Mouse (Mus musculus): ENCODE measurements at regions not wholly inside any gene's neighbourhood (a gene's known extent, or its start where the extent isn't known, plus 50 kb on each side); places are given as distances from the start of the nearest gene placed in this dataset.

GRCm38 (mm10) chr1:23462411-23462810 lies 64.8 kb upstream of the Ogfrl1 start:
- peak; percentile 25 to 43 for DNase-seq

GRCm38 (mm10) chr1:23464081-23464480 lies 66.5 kb upstream of the Ogfrl1 start:
- DNase-seq: peak; percentile 26 to 29

GRCm38 (mm10) chr1:23466340-23466739 lies 68.8 kb upstream of the Ogfrl1 start:
- DNase-seq: no peak

GRCm38 (mm10) chr1:23467405-23467804 lies 69.8 kb upstream of the Ogfrl1 start:
- DNase-seq: no peak

DNA sequence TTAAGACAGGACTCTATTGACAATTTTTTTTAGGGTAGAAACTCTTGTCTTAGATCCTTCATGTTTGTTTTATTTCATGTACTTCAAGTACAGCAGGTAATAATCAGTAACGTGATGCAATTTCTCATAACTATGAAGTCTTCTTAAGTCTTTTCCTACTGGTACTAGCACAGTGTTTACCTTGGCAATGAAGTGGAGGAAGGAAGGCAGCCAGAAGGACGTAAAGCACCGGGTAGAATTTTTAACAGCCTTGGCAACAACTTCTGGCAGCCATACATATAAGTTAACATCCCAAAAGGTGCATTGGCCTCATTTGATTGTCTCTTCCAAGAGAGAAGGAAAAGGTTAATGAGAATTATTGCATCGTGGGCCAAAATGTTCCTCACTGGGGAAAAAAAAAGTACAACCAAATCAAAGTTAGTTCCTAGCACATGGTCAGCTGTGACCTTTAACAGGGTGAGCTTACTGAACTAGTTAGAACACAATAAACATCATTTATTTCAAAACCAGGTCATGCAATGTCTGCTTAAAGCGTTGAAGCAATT lies 83.3 kb upstream of the Ogfrl1 start:
- DNase-seq: no peak

GRCm38 (mm10) chr1:23484566-23484965 lies 87.0 kb upstream of the Ogfrl1 start:
- no peak for DNase-seq

- no peak for DNase-seq
Observed at GRCm38 (mm10) chr1:23485150-23485775, 87.7 kb upstream of the Ogfrl1 start.

DNA sequence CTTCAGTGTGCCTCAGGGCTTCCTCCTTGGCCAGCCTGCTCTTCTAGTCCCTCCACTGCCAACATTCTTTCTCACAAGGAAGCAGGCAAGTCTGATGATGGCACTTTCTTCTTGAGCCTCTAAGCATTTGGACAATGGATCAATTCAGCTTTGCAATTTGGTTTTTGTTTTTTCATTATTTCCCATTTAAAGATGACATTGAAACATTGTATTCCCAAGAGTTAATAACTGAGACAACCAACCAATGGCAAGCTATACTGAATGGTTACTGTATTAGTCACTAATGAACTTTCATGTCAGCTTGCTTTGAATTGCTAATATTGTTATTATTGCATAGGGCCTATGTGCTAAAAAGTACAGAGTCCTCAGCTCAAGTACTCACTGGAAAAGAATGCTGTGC lies 89.5 kb upstream of the Ogfrl1 start:
- no peak for DNase-seq

DNA sequence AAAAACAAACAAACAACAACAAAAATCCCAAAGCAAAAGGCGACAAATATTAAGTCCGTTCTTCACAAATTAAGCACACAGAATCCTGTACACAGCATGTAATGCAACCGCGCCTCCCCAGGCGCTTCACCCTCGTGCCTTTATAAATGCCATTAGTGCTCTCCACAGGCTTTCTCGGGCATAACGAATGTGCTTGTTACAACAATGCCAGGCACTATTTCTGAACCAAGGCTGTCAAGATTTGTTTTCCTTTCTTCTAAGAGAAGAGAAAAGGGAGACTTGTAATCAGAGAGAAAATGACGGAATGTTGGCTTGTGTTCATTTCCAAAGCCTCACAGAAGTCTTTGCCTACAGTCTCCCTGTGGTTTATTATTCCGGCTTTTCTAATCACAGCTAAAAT lies 93.1 kb upstream of the Ogfrl1 start:
- peak; percentile 46 to 53 for DNase-seq

- DNase-seq: peak; percentile 73 to 75
Observed at GRCm38 (mm10) chr1:23491041-23491440, 93.5 kb upstream of the Ogfrl1 start.

- DNase-seq: no peak
Observed at GRCm38 (mm10) chr1:23492981-23493380, 95.4 kb upstream of the Ogfrl1 start.

DNA sequence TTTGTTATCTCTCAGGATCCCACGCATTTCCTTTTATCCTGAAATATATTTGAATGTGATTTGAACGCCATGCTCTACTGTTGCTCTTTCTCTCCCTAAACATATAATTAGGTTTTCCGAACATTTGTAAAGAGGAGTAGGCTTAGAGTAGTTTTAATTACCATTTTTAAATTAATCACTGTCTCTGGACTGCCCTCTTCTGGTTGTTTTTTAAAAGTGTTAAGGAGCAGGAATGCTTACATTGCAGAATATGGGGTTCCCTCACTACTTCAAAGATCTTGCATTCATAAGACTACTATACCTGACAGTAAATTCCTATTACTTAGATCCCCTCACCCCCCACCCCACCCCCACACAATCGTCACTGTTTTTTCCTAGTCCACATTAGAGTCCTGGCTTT lies 97.8 kb upstream of the Ogfrl1 start:
- DNase-seq: no peak

DNA sequence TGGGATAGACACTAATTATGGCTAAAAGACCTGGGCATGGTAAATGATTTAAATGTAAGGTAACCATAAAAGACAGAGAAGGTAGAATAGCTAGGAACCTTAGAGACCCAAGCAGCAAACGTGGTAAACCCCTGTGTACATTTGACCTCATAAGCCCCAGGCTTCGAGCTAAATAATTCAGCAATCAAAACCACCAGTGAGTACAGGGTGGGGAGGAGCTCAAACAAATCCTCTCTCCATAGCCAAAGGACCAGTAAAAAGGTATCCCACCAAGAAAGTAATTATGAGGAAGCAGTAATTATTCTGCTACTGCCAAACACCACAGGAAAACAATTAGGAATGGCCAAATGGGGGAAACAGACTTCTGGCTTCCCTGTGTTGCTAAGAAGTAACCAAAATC lies 122.5 kb upstream of the Ogfrl1 start:
- DNase-seq: no peak

DNA sequence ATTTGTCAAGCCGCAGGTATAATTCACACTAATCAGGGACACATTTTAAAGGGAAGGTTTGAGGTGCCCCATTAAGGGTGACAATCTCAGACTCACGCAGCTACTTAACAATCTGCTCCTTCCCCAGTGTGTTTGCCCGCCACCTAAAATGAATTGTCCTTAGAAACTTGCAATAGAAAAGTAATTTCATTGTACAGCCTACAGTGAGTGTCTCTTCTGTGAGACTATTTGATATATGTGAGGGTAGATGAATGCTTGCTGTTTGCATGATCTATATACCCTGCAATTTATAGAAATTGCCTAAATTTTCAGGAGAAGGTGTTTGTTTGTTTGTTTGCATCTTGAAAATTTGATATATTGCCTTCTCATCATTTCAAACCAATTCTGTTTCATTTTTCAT lies 135.1 kb upstream of the Ogfrl1 start:
- DNase-seq: no peak

DNA sequence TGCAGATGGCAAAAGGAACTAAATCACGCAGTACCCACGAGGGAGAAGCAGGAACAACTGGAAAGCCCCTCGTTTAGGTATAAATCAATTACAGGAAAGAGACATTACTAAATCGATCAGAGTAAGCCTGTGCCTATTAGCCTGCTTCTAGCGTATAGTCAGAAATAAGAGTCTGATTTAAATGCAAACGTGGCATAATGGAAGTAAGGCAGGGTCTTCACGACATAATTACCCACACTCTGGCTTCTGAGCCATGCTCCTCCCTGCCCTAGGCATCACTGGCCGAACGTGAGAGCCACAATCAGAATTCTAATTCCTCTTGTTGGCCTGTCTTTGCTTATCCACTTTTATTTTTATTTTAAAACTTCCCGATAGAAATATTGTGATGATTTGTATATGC lies 139.0 kb upstream of the Ogfrl1 start:
- DNase-seq: no peak

GRCm38 (mm10) chr1:23538419-23538818 lies 140.8 kb upstream of the Ogfrl1 start:
- no peak for DNase-seq

DNA sequence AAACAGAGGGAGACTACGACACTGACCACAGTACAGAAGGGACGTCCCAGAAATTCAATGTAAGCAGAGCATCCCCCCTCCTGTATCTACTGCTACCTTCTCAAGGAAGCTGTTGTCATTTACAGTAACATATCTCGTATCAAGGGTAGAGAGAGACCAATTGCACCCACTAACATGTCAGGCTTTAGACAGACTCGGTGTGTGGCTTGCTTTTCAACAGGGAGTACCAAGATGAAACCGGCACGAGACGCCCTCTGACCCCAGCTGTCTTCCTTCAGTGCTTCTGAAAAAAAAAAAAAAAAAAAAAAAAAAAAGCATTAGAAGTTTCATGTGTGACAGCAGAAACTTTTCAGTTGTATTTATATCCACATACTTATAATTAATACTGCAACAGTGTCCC lies 143.0 kb upstream of the Ogfrl1 start:
- no peak for DNase-seq

GRCm38 (mm10) chr1:23555794-23556193 lies 158.2 kb upstream of the Ogfrl1 start:
- no peak for DNase-seq

DNA sequence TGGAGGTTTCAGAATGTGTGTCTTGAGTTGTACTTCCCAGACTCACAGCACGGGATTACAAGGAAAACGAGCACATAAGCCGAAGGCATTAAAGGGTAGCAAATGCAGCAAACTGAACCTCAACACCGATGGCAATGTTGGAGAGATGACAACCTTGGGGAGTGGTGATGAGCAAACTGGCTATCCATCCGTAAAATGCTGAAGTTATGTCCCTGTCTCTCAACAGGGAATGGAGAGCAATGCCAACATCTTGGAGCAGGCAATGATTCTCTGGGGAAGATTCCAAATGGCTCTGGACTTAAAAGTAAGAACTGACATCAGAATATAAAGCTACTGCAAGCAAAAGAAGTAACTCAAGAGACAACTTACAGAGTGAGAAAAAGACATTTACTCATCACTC lies 170.5 kb upstream of the Ogfrl1 start:
- no peak for DNase-seq

DNA sequence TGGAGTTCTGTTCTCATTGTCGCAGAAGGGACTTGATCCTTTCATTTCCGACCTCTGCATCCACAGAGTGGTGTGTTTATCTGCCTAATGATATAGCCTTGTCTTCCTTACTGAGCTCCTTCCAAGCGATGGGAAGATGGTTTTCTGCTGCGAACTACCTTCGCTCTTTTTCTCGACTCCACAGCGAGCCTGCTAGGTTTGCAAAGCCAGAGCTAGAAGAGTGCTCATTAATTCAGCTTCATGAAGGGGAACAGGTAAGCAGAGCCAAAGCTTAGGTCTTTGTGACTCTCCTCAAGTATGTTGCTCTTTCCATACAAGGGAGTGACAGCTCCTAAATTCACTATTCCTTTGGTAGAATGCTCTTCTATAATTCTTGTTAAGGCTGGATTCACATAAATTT lies 176.9 kb upstream of the Ogfrl1 start:
- DNase-seq: no peak

- DNase-seq: no peak
Observed at GRCm38 (mm10) chr1:23575005-23575404, 177.4 kb upstream of the Ogfrl1 start.

DNA sequence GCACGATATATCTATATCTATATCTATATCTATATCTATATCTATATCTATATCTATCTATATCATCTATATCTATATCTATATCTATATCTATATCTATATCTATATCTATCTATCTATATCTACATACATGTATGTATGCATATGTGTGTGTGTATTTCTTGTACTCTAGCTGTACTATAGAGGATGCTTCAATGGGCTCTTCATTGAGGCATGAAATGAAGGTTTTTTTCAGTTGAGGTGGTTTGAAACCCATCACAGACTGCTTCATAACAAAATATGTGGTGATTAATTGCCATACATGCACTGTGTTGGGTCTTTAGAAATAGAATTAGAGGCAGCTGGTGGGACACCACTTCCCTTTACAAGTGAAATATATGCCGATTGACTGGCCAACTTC lies 177.9 kb upstream of the Ogfrl1 start:
- no peak for DNase-seq

GRCm38 (mm10) chr1:23576150-23576549 lies 178.6 kb upstream of the Ogfrl1 start:
- DNase-seq: no peak

DNA sequence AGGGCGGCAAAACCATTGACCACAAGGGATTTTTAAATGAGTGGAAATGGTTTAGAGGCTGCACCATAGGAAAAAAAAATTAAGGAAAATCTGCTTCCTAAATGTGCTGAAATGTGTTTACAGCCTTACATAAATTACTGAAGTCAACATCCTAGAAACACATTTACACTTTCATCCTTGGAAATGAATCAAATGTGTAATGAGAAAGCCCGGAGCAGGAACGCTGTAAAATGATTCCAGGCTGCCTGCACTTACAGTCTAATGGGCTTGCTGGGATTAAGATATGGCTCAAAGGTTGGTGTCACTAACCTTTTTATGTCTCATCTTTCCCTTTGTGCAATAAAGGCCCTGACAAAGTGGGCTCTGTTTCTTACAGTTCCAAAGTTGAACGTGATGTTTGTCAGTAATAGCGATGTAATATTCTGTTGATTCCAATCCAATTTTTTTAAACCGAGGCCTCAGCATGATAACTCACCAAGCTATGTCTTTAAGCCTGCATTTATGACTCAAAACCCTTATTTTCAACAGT lies 172.1 kb upstream of the B3gat2 start:
- no peak for DNase-seq

DNA sequence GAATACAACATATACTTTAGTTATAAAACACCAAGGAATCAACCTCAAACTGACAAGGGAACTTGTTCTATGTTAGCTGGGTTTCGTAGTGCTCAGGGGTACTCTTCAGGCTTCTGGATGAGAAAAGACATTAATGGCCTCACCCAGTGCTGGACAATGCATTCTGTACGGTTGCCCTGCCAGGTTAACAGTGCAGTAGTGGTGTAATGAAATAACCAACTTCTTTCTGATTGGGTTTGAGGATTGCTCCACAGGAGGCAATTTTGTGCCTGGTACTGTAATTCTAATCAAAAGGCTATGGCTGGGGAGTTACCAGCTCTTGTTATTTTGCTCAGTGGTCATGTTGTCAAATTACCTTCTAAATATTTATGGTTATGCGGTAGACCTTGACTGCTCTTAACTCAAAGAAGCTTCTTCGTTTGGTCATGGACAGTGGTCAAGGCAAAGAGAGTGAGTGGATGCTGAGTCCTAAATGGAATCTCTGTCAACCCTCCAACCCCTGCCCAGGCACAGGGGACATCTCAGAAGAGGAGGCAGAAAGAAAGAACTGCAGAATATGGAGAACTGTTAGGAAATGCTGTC lies 158.8 kb upstream of the B3gat2 start:
- no peak for DNase-seq
